Mouse (Mus musculus): Measurements from ENCODE around the gene A930033H14Rik.

- TF ChIP-seq CTCF (IDR thresholded peaks at IDR 0.05; ENCODE audit: control insufficient read depth, insufficient read depth, insufficient replicate concordance, low read depth, low read length) (no peak), POLR2A (IDR thresholded peaks at IDR 0.05; ENCODE audit: control insufficient read depth, low read depth, low read length) (no peak)
Observed at GRCm38 (mm10) chr10:69187773-69188443, 25.0 kb downstream of the A930033H14Rik start.
